Mouse (Mus musculus) bone marrow, adult 2 months (tissue): ENCODE data around the gene Uck1. TPM values are rescaled to one million over a fixed set of nuclear protein-coding genes. Genes with fewer than 3 reads are reported as not detected.
"Not testable (repeated sequence)": the region's sequence is repeated elsewhere in the genome, so short reads cannot be mapped to it uniquely, and the experiment has no call there.

Experiments used
- H3K27ac ChIP-seq: fragments of 200-500 bp; 2 replicates; pipeline ENCODE4 v1.5.1; 2012; ENCODE audit warnings: low read depth, mild to moderate bottlenecking, control low read depth, inconsistent platforms, low read length; ENCODE audit not compliant: control insufficient read depth, poor library complexity, insufficient read depth
- H3K4me1 ChIP-seq: fragments of 200-500 bp; 2 replicates; pipeline ENCODE4 v1.6.1; 2011; ENCODE audit warnings: low read length; ENCODE audit not compliant: control insufficient read depth, insufficient read depth
- H3K4me3 ChIP-seq: fragments of 200-500 bp; replicated peaks from 2 replicates; pipeline ENCODE3; 2011; ENCODE audit warnings: mild to moderate bottlenecking, low read depth, low read length, control low read depth; ENCODE audit not compliant: control insufficient read depth
- CTCF ChIP-seq: fragments of 200-500 bp; IDR thresholded peaks from 2 replicates; pipeline ENCODE4 v1.5.1; 2011; ENCODE audit warnings: low read length, control low read depth; ENCODE audit not compliant: control insufficient read depth, insufficient read depth
- POLR2A ChIP-seq: fragments of 200-500 bp; IDR thresholded peaks from 2 replicates; pipeline ENCODE4 v1.6.1; 2011; ENCODE audit warnings: low read depth, mild to moderate bottlenecking, control low read depth, low read length, borderline replicate concordance; ENCODE audit not compliant: control insufficient read depth
- WGBS: fragments of 180-500 bp; shearing (Covaris S2); methylation state at CpG from one replicate; pipeline ENCODE4 v1.1.7; 2018; 5-methylcytosine and 5-hydroxymethylcytosine counted together
- polyA plus RNA-seq: library from polyadenylated mRNA; stranded (reverse); fragments of >200 nt; gene quantifications from 2 replicates; pipeline ENCODE4 v1.2.4, GENCODE M21; 2011; ENCODE audit warnings: low replicate concordance; ENCODE audit not compliant: missing spikeins, insufficient read depth, insufficient read length

The Uck1 gene
- polyA plus RNA-seq, 1 experiment: 19.6 TPM

GRCm38 (mm10) chr2:32302952-32303351 is 43.0 kb upstream of the Uck1 start:
- Histone ChIP-seq H3K4me1 (no peaks in the 10 kb centered on the region), H3K4me3 (no peak overlapping the region), H3K27ac (no peak overlapping the region)
- 89% methylated on average over 10 of the region's 10 CpGs for WGBS
- TF ChIP-seq CTCF: peak; percentile 22; the same call in 1 of the 2 replicates
- TF ChIP-seq POLR2A: no peak

DNA sequence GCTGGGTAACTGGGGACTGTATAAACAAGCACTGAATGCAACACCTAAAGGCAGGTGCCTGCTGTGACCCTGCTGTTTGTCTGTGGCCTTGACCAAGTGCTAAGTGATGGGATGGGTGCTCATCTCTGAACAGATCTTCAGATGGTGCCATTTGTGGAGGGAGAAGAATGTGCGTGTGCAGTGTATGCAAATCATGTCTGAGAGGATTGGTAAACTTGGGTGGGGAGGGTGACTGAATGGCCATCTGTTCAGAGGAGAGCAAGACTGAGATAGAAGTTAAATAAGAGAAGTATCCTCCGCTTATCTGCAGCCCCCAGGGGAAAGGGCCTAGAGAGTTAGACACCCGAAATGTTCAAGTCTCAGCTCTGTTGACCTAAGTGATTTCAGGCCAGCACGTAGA is 39.5 kb upstream of the Uck1 start:
- Histone ChIP-seq H3K4me3 (no peak overlapping the region), H3K4me1 (no peaks in the 10 kb centered on the region), H3K27ac (no peak overlapping the region)
- TF ChIP-seq POLR2A: no peak
- no peak for TF ChIP-seq CTCF
- 92% methylated on average over 4 of the region's 4 CpGs for WGBS

- 84% methylated on average over 2 of the region's 2 CpGs for WGBS
- H3K4me3 ChIP-seq, H3K4me1 ChIP-seq: not testable (repeated sequence)
Observed at GRCm38 (mm10) chr2:32295842-32296241, 35.9 kb upstream of the Uck1 start.

GRCm38 (mm10) chr2:32295285-32295684 is 35.3 kb upstream of the Uck1 start:
- H3K4me1 ChIP-seq: no peaks in the 10 kb centered on the region; the same call in 1 of the 2 replicates
- H3K4me3 ChIP-seq: no peak overlapping the region
- no peak overlapping the region for H3K27ac ChIP-seq
- no peak for TF ChIP-seq POLR2A
- no peak for TF ChIP-seq CTCF
- WGBS: 82% methylated on average over 3 of the region's 3 CpGs

More at GRCm38 (mm10) chr2:32295842-32296241, 35.9 kb upstream of the Uck1 start:
- not testable (repeated sequence) for H3K27ac ChIP-seq

DNA sequence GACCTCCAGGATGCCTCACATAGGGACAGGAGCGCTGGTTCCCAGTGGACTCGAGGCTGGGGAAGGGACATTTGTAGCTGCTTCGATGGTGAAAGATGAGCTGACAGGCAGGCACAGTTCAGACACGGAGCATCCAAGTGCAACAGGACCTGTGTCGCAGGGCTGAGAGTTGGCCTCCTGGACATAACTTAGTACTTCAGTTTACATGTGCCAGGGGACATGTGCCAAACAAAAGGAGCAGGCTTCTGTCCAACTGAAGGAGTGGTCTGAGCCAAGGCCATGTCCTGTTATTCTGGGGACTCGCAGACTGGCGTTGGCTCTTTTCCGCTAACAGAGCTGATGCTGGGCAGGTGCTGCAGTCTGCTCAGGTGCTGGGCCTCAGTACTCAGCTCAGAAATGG is 34.4 kb upstream of the Uck1 start:
- WGBS: 90% methylated on average over 8 of the region's 8 CpGs
- Histone ChIP-seq H3K4me1 (no peaks in the 10 kb centered on the region; the same call in 1 of the 2 replicates), H3K27ac (no peak overlapping the region), H3K4me3 (no peak overlapping the region)
- no peak for TF ChIP-seq POLR2A
- TF ChIP-seq CTCF: no peak

- Histone ChIP-seq H3K4me3 (no peak overlapping the region), H3K27ac (no peak overlapping the region), H3K4me1 (no peaks in the 10 kb centered on the region; the same call in 1 of the 2 replicates)
- TF ChIP-seq POLR2A (no peak), CTCF (no peak)
Observed at GRCm38 (mm10) chr2:32289578-32289977, 29.6 kb upstream of the Uck1 start.

- TF ChIP-seq CTCF: no peak
- no peak for TF ChIP-seq POLR2A
- Histone ChIP-seq H3K4me1 (no peaks in the 10 kb centered on the region; the same call in 1 of the 2 replicates), H3K4me3 (peak overlapping the region; percentile 80), H3K27ac (peak overlapping the region; percentile 78)
- 1% methylated on average over 29 of the region's 29 CpGs for WGBS
Observed at GRCm38 (mm10) chr2:32288371-32288931, 28.5 kb upstream of the Uck1 start.

DNA sequence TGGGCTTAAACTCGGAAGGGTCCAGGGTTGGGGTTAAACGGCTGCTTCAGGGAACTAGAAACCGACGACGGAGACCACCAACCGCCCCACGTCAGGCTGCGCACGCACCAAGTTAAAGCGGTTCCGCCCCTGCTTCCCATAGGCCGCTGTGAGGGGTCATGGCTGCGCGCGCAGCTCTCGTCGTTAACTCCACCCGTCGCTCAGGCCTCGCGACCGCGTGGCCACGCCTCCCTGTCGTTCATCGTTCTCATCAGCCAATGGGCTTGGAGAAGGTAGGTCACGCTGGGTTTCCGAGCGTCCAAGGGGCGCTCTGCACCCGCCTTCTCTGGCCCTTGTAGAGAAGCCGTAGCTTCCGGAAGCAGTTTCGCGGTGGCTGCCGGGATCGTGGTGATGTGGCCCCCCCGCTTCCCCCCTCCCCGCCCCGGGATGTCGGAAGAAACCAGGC is 28.0 kb upstream of the Uck1 start, which contains the start of gene Swi5:
TSS of gene Swi5 (minus strand) at position 153 of the 445 bp plus-strand sequence.
- TF ChIP-seq POLR2A: peak; percentile 95
- TF ChIP-seq CTCF: no peak
- WGBS: under 1% methylated on average over 41 of the region's 41 CpGs
- Histone ChIP-seq H3K4me1 (no peaks in the 10 kb centered on the region; the same call in 1 of the 2 replicates), H3K4me3 (peak within 1 kb of the TSS; percentile 82), H3K27ac (peak within 1 kb of the TSS; percentile 78)

DNA sequence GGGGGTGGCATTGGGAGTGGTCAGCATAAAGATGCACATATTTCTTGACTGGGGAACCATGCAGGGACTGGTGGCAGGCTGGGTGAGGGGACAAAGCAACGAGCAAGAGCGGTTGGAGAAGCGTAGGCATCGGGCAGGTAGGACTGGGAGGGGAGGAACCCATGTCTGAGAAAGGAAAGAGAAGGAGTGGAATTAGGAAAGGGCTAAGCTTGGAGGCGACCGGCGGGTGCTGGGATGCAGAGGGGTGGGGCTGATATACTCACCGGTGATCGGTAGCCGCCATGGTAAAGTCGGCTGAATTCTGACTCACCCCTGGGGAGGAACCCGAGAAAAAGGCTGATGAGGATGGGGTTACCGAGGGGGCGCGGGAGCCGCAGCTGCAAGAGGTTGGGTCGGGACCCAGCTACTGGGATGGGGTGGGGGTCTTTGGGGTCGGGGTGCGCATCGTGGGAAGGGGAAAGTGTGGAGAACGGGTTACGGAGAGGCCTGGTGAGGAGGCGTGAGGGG is 27.4 kb upstream of the Uck1 start, which contains the start of gene Golga2:
TSS of gene Golga2 (plus strand) at position 51 of the 507 bp plus-strand sequence.
- 1% methylated on average over 23 of the region's 23 CpGs for WGBS
- H3K4me1 ChIP-seq: no peaks in the 10 kb centered on the region; the same call in 1 of the 2 replicates
- peak within 1 kb of the TSS; percentile 78 for H3K27ac ChIP-seq
- H3K4me3 ChIP-seq: peak within 1 kb of the TSS; percentile 82
- TF ChIP-seq POLR2A: no peak
- no peak for TF ChIP-seq CTCF
